Mouse (Mus musculus) spleen, postnatal 14 days (tissue): ENCODE data around the gene Itsn2.
"Not testable (repeated sequence)": the region's sequence is repeated elsewhere in the genome, so short reads cannot be mapped to it uniquely, and the experiment has no call there.

Experiments used
- DNase-seq, 2 experiments: peaks; one replicate each; pipeline ENCODE4 v3.0.0; 2021 to 2022; ENCODE audit warnings: low spot score in 2 of 2

Itsn2 gene

GRCm38 (mm10) chr12:4708881-4709604 lies 116.6 kb downstream of the Itsn2 start:
- DNase-seq, result no peak

GRCm38 (mm10) chr12:4709926-4710325 lies 117.5 kb downstream of the Itsn2 start:
- no peak for DNase-seq

GRCm38 (mm10) chr12:4713361-4713760 lies 120.9 kb downstream of the Itsn2 start:
- DNase-seq, result no peak

GRCm38 (mm10) chr12:4715606-4716005 lies 123.2 kb downstream of the Itsn2 start:
- no peak for DNase-seq

GRCm38 (mm10) chr12:4717417-4717816 lies 125.0 kb downstream of the Itsn2 start:
- no peak for DNase-seq

GRCm38 (mm10) chr12:4719066-4719761 lies 126.8 kb downstream of the Itsn2 start:
- DNase-seq, result no peak

- DNase-seq, result no peak
These were observed 127.6 kb downstream of the Itsn2 start for GRCm38 (mm10) chr12:4719762-4720754.

- DNase-seq, result no peak
These were observed 136.7 kb downstream of the Itsn2 start for GRCm38 (mm10) chr12:4729165-4729564.

- DNase-seq, result no peak
These were observed 139.2 kb downstream of the Itsn2 start for GRCm38 (mm10) chr12:4731629-4732028.

- no peak for DNase-seq
These were observed 139.9 kb downstream of the Itsn2 start for GRCm38 (mm10) chr12:4732332-4732731.

- no peak for DNase-seq
These were observed 145.7 kb downstream of the Itsn2 start, which contains the start of gene Fam228a for GRCm38 (mm10) chr12:4738031-4738576. Fam228a (minus strand) TSS chr12:4738430.

GRCm38 (mm10) chr12:4740823-4741222 lies 148.4 kb downstream of the Itsn2 start:
- no peak for DNase-seq

GRCm38 (mm10) chr12:4742183-4742582 lies 149.7 kb downstream of the Itsn2 start:
- no peak for DNase-seq

- DNase-seq, result no peak
These were observed 152.0 kb downstream of the Itsn2 start for GRCm38 (mm10) chr12:4744486-4744885.

- not testable (repeated sequence) for DNase-seq
These were observed 162.0 kb downstream of the Itsn2 start for GRCm38 (mm10) chr12:4754451-4754850.

GRCm38 (mm10) chr12:4757060-4757459 lies 164.6 kb downstream of the Itsn2 start:
- no peak for DNase-seq
